Mouse (Mus musculus) thymus, postnatal 10 days (tissue): Measurements from ENCODE around the gene Clec3a.

ENCODE experiments used
- DNase-seq, 2 experiments: peaks; one replicate each; pipeline ENCODE4 v3.0.0; 2021; ENCODE audit warnings: low spot score in 2 of 2

Gene Clec3a

DNA sequence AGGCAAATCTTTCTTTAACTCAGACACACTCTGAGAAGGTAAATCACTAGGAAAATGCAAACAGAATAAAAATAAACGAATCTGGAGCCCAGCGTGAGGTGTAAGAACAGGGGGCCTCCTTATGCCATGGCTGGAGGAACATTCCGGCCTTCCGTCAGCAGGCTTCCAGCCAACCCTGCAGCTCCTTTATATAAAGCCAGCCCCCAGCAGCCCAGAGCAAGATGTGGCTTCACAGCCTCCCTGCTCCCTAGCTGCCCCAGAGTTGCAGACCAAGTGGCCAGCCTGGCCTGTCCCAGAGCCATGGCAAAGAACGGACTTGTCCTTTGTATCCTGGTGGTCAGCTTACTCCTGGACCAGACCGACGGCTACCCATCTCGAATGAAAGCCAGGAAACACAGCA is at the start of gene Clec3a:
TSS of gene Clec3a (plus strand) at position 301 of the 400 bp plus-strand sequence.
- no peak for DNase-seq

DNA sequence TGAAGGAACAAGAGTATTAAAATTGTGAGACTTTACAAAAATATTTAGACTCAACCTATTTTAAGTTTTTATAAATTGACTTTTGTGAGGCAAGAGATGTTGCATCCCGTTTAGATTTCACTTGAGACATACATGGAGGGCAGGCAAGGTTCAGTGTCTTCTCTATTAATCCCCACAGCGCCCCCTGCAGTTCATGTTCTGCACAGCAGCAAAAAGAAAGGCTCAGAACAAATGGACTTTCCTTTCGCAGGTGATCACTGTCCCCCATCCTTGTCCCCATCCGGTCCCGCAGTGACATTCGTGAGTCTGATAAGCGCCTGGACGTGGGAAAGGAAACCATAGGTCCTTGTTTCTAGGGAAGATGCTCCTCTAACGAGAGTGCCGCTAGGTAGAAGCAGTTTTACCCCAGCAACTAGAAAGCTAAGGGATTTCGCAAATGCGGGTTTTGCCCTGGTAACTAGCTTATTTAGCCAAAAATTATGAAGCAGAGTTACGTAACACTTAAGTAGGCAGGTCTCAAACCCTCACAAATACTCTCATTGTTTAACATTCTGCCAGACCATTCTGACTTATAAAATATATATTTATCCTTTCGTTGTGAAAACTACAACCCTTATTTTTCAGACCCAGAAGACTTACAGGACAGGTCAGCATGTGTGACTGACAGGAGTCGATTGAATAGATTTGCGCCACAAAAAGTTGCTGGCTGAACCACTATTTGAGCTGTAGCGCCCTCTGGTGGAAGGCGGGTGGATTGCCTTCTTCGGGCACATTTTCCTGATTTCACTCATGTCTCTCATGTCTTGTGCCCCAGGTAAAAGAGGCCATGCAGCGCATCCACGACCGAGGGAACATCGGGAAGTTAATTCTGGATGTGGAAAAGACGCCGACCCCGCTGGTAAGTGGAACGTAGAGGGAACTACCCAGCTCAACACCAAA is 48.6 kb upstream of the Clec3a start:
- DNase-seq, result peak; percentile 4 to 54

- no peak for DNase-seq
Measured at GRCm38 (mm10) chr8:114374390-114374789, 43.5 kb upstream of the Clec3a start.

DNA sequence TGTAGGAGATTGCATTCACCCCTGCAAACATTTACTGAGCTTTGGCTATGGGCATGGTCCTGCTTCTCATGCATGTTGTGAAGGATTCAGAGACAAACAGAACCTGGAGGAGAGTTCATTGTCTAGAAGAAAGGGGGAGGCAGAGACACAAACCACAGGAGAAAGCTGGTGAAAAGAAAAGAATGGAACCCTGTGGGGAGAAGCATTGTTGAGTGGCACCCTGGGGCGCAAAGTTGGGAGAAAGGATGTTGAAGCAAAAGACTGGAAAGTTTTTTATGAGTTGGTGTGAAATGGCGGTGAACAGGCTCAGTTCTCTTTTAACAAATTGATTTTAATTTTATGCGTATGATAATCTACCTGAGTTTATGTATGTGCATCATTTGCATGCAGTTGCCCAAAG is 33.7 kb upstream of the Clec3a start:
- no peak for DNase-seq

DNA sequence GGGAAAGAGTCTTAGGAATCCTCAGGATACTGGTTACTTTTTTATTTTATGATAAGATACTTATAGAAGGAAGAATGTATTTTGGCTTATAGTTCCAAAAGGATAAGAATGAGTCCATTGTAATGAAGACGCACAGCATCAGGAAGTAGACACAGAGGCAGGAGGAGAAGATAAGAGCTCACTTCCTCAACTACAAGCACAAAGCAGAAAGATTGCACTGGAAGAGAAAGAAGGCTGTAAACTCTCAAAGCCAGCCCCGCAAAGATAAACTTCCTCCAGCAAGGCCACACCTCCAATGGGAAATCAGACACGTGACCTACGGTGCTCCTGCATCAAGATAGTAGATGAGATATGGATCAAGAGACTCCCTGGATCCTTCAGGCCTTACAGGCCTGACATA is 30.4 kb upstream of the Clec3a start:
- no peak for DNase-seq

- peak in 1 of 2 experiments; percentile 12 for DNase-seq
Measured at GRCm38 (mm10) chr8:114390465-114391254, 27.2 kb upstream of the Clec3a start.

DNA sequence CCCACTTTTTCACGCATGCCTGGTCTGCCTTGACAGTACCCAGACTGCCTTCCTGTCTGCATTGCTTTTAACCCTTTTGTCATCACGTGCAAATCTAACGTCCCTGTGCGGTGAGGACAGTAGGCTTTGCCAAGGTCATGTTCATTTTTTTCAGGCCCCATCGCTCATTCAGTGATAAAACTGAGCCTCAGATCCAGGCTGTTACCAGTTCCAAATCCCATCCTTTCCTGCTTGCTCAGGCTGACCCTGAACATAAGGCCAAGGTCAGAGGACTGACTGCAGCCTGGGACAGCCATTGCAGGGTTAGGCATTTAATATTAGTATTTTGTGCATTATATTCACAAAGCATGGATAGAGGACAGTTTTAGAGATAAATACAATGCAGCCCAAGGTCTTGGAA is 19.6 kb upstream of the Clec3a start:
- no peak for DNase-seq

GRCm38 (mm10) chr8:114399273-114399672 is 18.6 kb upstream of the Clec3a start:
- DNase-seq, result no peak

DNA sequence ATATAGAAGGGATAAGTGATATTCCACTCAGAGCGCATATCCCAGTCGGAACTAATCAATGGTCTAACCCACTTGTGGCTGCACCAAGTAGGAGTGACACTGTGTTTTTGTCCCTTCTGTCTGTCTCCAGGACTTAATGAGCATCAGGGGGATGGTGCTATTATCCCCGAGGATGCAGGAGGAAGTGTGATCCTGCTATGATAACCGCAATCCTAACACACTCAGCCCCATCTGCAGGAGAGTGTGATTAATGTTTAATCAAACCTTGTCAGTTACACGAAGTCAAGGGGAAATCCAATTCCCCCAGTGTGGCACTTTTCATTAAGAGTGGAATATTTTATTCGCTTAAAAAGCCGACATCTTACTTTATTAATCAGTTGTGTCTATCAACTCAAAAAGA is 16.2 kb upstream of the Clec3a start:
- no peak for DNase-seq

GRCm38 (mm10) chr8:114411421-114411820 is 6.5 kb upstream of the Clec3a start:
- DNase-seq, result no peak

GRCm38 (mm10) chr8:114418486-114418885 is 600 bp downstream of the Clec3a start:
- no peak for DNase-seq

GRCm38 (mm10) chr8:114418904-114419303 is 1.0 kb downstream of the Clec3a start:
- no peak for DNase-seq

DNA sequence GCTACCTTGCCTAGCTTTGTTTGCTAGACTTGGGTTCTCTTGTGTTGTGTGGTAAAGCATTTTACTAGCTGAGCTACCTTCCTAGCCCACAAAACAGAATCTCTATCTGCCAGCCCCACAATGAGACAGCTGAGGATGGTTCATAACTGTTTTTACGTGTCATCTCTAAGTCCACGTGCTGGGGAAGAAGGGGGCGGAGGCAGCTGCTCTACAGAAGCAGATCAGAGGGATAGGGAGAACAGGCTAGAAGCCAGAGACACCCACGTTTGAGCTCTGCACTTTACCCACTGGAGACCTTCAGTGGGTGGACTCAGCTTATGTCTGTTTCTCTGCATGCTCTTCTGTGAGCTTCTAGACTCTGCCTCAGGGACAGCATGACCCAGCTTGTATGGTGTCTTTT is 3.7 kb downstream of the Clec3a start:
- no peak for DNase-seq

GRCm38 (mm10) chr8:114438236-114438635 is 20.4 kb downstream of the Clec3a start:
- peak; percentile 23 to 61 for DNase-seq

- DNase-seq, result peak; percentile 98 to 100
Measured at GRCm38 (mm10) chr8:114439334-114440204, 21.7 kb downstream of the Clec3a start, which contains the start of gene Wwox. Gene Wwox (plus strand): TSS chr8:114439655.

- DNase-seq, result no peak
Measured at GRCm38 (mm10) chr8:114440205-114440589, 22.3 kb downstream of the Clec3a start.

GRCm38 (mm10) chr8:114441616-114442015 is 23.7 kb downstream of the Clec3a start:
- DNase-seq, result peak; percentile 20 to 60

DNA sequence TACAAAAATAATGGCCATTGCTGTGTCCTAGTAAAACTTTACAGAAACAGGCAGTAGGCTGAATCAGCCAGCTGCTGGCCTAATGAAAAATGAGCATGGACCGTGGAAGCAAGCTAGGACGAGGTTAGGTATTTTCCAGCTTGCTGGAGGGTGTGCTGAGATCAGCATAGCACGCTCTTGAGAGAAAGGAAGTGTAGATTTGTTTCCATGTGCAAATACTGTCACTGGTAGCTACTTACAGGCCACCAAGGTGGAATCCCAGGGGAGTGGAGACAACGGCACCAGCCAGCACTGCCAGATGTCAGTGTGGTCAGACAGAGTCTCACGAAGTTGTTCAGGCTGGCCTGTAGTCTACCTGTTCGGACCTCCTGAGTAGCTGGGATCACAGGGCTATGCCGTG is 29.0 kb downstream of the Clec3a start:
- DNase-seq, result no peak

DNA sequence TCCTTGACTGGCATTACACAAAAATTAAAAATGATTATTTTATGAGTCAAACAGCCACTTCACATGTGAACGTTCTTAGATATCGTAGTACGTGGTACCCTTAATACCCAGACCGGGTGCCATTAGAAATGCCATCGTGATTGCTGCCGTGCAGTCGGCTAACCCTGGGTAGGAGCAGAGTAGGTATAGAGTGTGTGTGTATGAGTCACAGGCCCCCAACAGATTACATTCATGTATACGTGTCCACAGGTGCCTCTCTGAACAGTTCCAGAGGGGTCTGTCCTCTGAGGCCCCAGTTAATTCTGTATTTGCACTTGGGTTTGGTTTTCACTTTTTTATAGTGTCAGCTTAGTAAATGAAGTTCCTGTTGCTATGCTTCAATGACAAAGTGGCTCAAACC is 34.4 kb downstream of the Clec3a start:
- no peak for DNase-seq

DNA sequence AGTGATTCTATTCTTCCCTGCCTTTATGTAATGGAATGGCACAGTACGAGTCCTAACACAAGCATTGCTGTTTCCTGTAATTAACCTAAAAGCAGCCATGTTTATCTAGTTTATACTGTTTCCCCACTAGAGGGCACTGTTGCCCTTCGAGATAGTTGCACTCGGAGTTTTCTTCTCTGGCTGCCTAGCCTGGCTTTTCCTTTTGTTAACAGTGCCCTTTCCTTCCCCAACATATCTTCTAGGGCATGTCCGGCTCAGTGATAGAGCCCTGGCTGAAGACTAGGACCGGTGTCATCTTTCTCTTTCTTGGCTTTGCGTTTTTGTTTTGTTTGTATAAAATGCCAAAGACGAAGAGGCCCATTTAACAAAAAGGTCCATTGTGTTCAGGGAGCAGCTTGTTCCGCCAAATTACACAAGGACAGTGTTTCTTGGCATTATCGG is 34.9 kb downstream of the Clec3a start:
- peak in 1 of 2 experiments; percentile 80 for DNase-seq

DNA sequence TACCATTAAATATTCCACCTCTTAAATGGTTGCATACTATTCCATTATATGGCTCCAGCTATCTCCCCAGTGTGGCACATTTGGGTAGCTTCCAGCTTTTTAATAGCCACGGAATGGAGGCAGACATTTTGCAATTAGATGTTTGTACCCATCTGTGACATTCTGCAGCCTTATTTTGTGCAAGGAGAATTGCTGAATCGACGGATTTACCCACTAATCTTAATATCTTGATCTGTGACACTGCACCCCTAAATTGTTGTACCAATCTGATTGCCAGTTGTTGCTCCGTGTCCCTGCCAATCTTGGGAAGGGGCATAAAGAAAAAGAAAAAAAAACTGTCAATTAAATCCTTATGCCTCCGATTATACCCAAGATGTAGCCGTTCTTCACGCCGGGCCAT is 37.4 kb downstream of the Clec3a start:
- DNase-seq, result no peak

- DNase-seq, result no peak
Measured at GRCm38 (mm10) chr8:114455953-114456352, 38.1 kb downstream of the Clec3a start.
